Mouse (Mus musculus) CH12.LX (cell line): ENCODE measurements around the gene 5730522E02Rik.

Source experiments
- CHD2 ChIP-seq: IDR thresholded peaks from 2 replicates; pipeline ENCODE4 v1.6.1; 2011; ENCODE audit warnings: low read length, improper control_type of control experiment
- CTCF ChIP-seq, 2 experiments: IDR thresholded peaks in 1 of 2; conservative IDR thresholded peaks in 1 of 2; 2 replicates each; pipeline ENCODE4 v1.5.1; 2011 to 2012; ENCODE audit warnings: low read depth in 2 of 2, low read length in 2 of 2, improper control_type of control experiment in 1 of 2, inconsistent platforms in 1 of 2, mild to moderate bottlenecking in 1 of 2, moderate library complexity in 1 of 2

DNA sequence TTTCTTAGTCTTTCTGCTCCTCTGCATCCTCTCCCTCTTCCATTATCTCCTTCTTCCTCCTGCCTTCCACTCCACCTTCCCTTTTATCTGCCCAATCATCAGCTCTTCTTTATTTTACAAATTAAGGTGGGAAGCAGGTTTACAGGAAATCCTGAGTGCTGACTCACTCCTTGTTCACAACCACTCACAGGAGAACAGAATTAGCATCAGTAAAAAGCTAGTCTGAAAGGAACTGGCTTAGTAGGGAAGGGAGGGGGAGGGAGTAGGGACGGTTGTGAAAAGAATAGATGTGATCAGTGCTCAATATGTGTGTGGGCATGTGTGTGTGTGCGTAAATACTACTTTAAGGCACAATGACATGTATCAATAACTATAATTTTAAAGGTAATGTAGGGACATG is 81.5 kb downstream of the 5730522E02Rik start:
- TF ChIP-seq CHD2 = no peak
- no peak for TF ChIP-seq CTCF (conservative IDR thresholded peaks at IDR 0.05 in 1 of 2, IDR thresholded peaks at IDR 0.05 in 1 of 2; ENCODE audit: low read depth in 2 of 2, low read length in 2 of 2)
